In the genomic region with DNA sequence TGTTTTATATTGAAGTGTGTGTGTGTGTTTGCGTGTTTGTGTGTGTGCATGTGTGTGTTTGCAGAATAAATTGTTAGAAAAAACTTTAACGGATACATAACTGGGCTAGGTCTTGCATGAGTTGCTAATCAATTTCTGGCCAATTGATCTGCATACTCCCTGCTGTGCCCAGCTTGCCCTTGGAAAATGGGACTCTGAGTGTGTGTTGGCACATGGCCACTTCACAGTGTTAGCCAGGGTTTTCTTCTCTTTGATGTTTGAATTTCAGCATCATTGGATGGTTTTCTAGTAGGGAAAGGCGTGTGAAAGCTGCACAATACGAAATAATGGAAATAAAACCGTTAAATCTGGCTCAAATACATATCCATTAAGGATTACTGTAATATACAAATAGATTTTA, we compare ENCODE assay signal across 27 mouse cellular contexts. TPM values are rescaled to one million over a fixed set of nuclear protein-coding genes. Genes with fewer than 3 reads are reported as not detected.
A peak's percentile ranks its signal among the peaks of the same experiment; 100 is the strongest.
DNase-seq lines count a peak whose midpoint lies in the region; TF ChIP-seq lines count a peak whose summit lies in the region.
"Had no signal": no experiment of that assay in that cellular context is flagged by ENCODE, and none has a peak within 500 bp of the region (broad histone marks: within the 10 kb centered on the region; RNA-seq: fewer than 3 reads in every experiment).

No protein-coding gene starts in this region.

- DNase-seq in cerebellum, postnatal 10 days = peak; percentile 32 to 57
- no peak for DNase-seq in cerebellum, adult 11 months
- peak; percentile 36 for DNase-seq in left cerebral cortex, postnatal 4 days
- no peak for DNase-seq in left cerebral cortex, adult 2 months (ENCODE audit: extremely low spot score in 1 of 2, low spot score in 2 of 2)
- DNase-seq in right cerebral cortex, postnatal 10 days (ENCODE audit: low spot score in 2 of 2) = peak; percentile 43 to 60
- no peak for DNase-seq in right cerebral cortex, adult 2 months (ENCODE audit: low spot score in 2 of 2)
- no peak for DNase-seq in thymus, postnatal 10 days (ENCODE audit: low spot score in 2 of 2)
- DNase-seq: adrenal gland, postnatal 25 days; cerebellum, adult 8-10 months; cerebellum, postnatal 36 days; heart, adult 2 months; heart, postnatal 10 days; kidney, adult 2 months; kidney, postnatal 36 days; lung, postnatal 36 days; right cerebral cortex, postnatal 4 days; thymus, adult 18-20 months; thymus, postnatal 36 days had no signal

- no peak for TF ChIP-seq CTCF in left cerebral cortex, adult 2 months (IDR thresholded peaks at IDR 0.05)

- H3K27ac ChIP-seq in left cerebral cortex, adult 2 months = no peak overlapping the region
- H3K27ac ChIP-seq: forebrain, embryonic 13.5 days; heart, adult 2 months; heart, embryonic 13.5 days; intestine, embryonic 15.5 days; layer of hippocampus, adult 2 months; limb, embryonic 15.5 days; midbrain, embryonic 12.5 days; neural tube, embryonic 15.5 days; stomach, postnatal 0 days had no signal

- intact Hi-C loops in left cerebral cortex, postnatal 4 days (cut with DNase I) = no loop called here
- intact Hi-C loops in left cerebral cortex, adult 2 months (cut with DNase I) = loop anchor here (2.0 kb wide), 1 partner anchor 39 kb away; no protein-coding TSS in a partner anchor

- H3K4me3 ChIP-seq in left cerebral cortex, adult 2 months = no peak overlapping the region
- H3K4me3 ChIP-seq: forebrain, embryonic 13.5 days; heart, adult 2 months; heart, embryonic 13.5 days; intestine, embryonic 15.5 days; layer of hippocampus, adult 2 months; limb, embryonic 15.5 days; midbrain, embryonic 12.5 days; neural tube, embryonic 15.5 days had no signal

RNA-seq across cellular contexts. Expression of gene Adamts16, which starts 24.3 kb away (rescaled TPM):
- 1 to 10 TPM; 5.2 TPM for total RNA-seq in left cerebral cortex, postnatal 4 days (2021)
- total RNA-seq in left cerebral cortex, adult 2 months (2021) = 1 to 10 TPM; 5.5 to 5.7 TPM
- total RNA-seq: heart, adult 2 months; megakaryocyte, adult 5-6 weeks had no signal

Comparison
In these comparisons a context has a peak if more than half of its experiments do, and no peak if none do; other contexts are left out.
1. DNase-seq: peak in cerebellum, postnatal 10 days (2 of 2), left cerebral cortex, postnatal 4 days (single experiment) and right cerebral cortex, postnatal 10 days (2 of 2); none in cerebellum, adult 11 months (single experiment), left cerebral cortex, adult 2 months (0 of 2), right cerebral cortex, adult 2 months (0 of 2) and thymus, postnatal 10 days (0 of 2).